Mouse (Mus musculus) CH12.LX (cell line): ENCODE measurements at regions not wholly inside any gene's neighbourhood (a gene's known extent, or its start where the extent isn't known, plus 50 kb on each side); places are given as distances from the start of the nearest gene placed in this dataset.

ENCODE experiments used
- CTCF ChIP-seq, 2 experiments: IDR thresholded peaks in 1 of 2; conservative IDR thresholded peaks in 1 of 2; 2 replicates each; pipeline ENCODE4 v1.5.1; 2011 to 2012; ENCODE audit warnings: low read depth in 2 of 2, low read length in 2 of 2, improper control_type of control experiment in 1 of 2, inconsistent platforms in 1 of 2, mild to moderate bottlenecking in 1 of 2, moderate library complexity in 1 of 2
- POLR2A ChIP-seq: IDR thresholded peaks from 2 replicates; pipeline ENCODE4 v1.6.1; 2011; ENCODE audit warnings: low read depth, mild to moderate bottlenecking, improper control_type of control experiment, low read length
- RCOR1 ChIP-seq: conservative IDR thresholded peaks from 2 replicates; pipeline ENCODE4 v1.6.1; 2012; ENCODE audit warnings: low read depth, mild to moderate bottlenecking, inconsistent platforms, low read length, improper control_type of control experiment
- SIN3A ChIP-seq: IDR thresholded peaks from 2 replicates; pipeline ENCODE4 v1.6.1; 2012; ENCODE audit warnings: low read length, improper control_type of control experiment, inconsistent platforms
- USF1 ChIP-seq: IDR thresholded peaks from 2 replicates; pipeline ENCODE4 v1.6.1; 2014; ENCODE audit warnings: low read depth, mild to moderate bottlenecking, inconsistent platforms, low read length, improper control_type of control experiment

GRCm38 (mm10) chr10:99409744-99410143 lies 146.7 kb downstream of the Dusp6 start:
- TF ChIP-seq POLR2A (no peak), SIN3A (no peak), RCOR1 (no peak), USF1 (no peak), CTCF (conservative IDR thresholded peaks at IDR 0.05 in 1 of 2, IDR thresholded peaks at IDR 0.05 in 1 of 2; ENCODE audit: low read depth in 2 of 2, low read length in 2 of 2) (no peak)
